Mouse (Mus musculus) embryonic fibroblast, embryonic 13.5 days (primary cell): ENCODE data around the gene Map2k1. TPM values are rescaled to one million over a fixed set of nuclear protein-coding genes. Genes with fewer than 3 reads are reported as not detected.
A peak's percentile ranks its signal among the peaks of the same experiment; 100 is the strongest.

Experiments used
- H3K27ac ChIP-seq: 2 replicates; pipeline ENCODE4 v1.5.1; 2012; ENCODE audit warnings: low read length, control low read depth, inconsistent platforms; ENCODE audit not compliant: insufficient read depth
- H3K4me1 ChIP-seq: 2 replicates; pipeline ENCODE4 v1.6.1; 2011; ENCODE audit warnings: low read length; ENCODE audit not compliant: control insufficient read depth, insufficient read depth
- H3K4me3 ChIP-seq: 2 replicates; pipeline ENCODE4 v1.5.1; 2011; ENCODE audit warnings: mild to moderate bottlenecking, control low read depth, low read length; ENCODE audit not compliant: insufficient read depth
- CTCF ChIP-seq: IDR thresholded peaks from 2 replicates; pipeline ENCODE4 v1.5.1; 2011; ENCODE audit warnings: mild to moderate bottlenecking, control low read depth, low read length, moderate library complexity, borderline replicate concordance; ENCODE audit not compliant: insufficient read depth
- POLR2A ChIP-seq: IDR thresholded peaks from 2 replicates; pipeline ENCODE4 v1.6.1; 2011; ENCODE audit warnings: low read depth, mild to moderate bottlenecking, control low read depth, low read length, moderate library complexity
- polyA plus RNA-seq: library from polyadenylated mRNA; stranded (reverse); fragments of >200 nt; gene quantifications from 2 replicates; pipeline ENCODE4 v1.2.4, GENCODE M21; 2011; ENCODE audit warnings: low read depth; ENCODE audit not compliant: missing spikeins, insufficient read length

Map2k1 gene
- polyA plus RNA-seq, 1 experiment = 58.4 TPM

- H3K27ac ChIP-seq = peak overlapping the region; percentile 67; the same call in 1 of the 2 replicates
- peak overlapping the region; percentile 96 for H3K4me3 ChIP-seq
- H3K4me1 ChIP-seq = peaks cover 3% of the 10 kb centered on the region
- TF ChIP-seq POLR2A (no peak), CTCF (no peak)
Observed at GRCm38 (mm10) chr9:64252591-64253020, 825 bp downstream of the Map2k1 start.

- Histone ChIP-seq H3K4me3 (no peak overlapping the region), H3K27ac (no peak overlapping the region), H3K4me1 (peaks cover 3% of the 10 kb centered on the region)
- no peak for TF ChIP-seq POLR2A
- TF ChIP-seq CTCF = no peak
Observed at GRCm38 (mm10) chr9:64250111-64250730, 3.2 kb downstream of the Map2k1 start.

GRCm38 (mm10) chr9:64249371-64249770 lies 4.1 kb downstream of the Map2k1 start:
- Histone ChIP-seq H3K27ac (no peak overlapping the region), H3K4me3 (no peak overlapping the region), H3K4me1 (peaks cover 3% of the 10 kb centered on the region)
- TF ChIP-seq CTCF (no peak), POLR2A (no peak)

DNA sequence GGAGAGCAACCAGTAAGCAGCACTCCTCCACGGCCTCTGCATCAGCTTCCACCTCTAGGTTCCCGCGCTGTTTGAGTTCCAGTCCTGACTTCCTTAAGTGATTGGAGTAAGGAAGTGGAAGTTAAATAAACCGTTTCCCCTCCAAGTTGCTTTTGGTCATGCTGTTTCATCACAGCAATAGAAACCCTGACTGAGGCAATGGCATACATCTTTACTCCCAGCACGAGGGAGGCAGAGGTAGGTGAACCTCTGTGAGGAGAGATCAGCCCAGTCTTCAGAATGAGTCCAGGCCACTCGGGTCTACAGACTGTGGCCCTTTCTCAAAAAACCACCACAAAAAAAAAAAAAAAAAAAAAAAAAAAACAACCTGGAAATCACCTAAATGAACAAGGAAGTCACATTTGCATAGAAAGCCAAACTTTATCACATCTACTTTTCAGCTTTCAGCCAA lies 11.0 kb downstream of the Map2k1 start:
- Histone ChIP-seq H3K27ac (no peak overlapping the region), H3K4me3 (no peak overlapping the region), H3K4me1 (peaks cover 3% of the 10 kb centered on the region; the same call in 1 of the 2 replicates)
- TF ChIP-seq POLR2A = no peak
- TF ChIP-seq CTCF = no peak

GRCm38 (mm10) chr9:64240681-64241080 lies 12.8 kb downstream of the Map2k1 start:
- H3K27ac ChIP-seq = no peak overlapping the region
- H3K4me1 ChIP-seq = peaks cover 3% of the 10 kb centered on the region; the same call in 1 of the 2 replicates
- TF ChIP-seq CTCF (no peak), POLR2A (no peak)
- H3K4me3 ChIP-seq = no peak overlapping the region

- H3K27ac ChIP-seq = no peak overlapping the region
- TF ChIP-seq CTCF = no peak
- TF ChIP-seq POLR2A = no peak
- no peak overlapping the region for H3K4me3 ChIP-seq
- peaks cover 3% of the 10 kb centered on the region; the same call in 1 of the 2 replicates for H3K4me1 ChIP-seq
Observed at GRCm38 (mm10) chr9:64240116-64240515, 13.3 kb downstream of the Map2k1 start.

DNA sequence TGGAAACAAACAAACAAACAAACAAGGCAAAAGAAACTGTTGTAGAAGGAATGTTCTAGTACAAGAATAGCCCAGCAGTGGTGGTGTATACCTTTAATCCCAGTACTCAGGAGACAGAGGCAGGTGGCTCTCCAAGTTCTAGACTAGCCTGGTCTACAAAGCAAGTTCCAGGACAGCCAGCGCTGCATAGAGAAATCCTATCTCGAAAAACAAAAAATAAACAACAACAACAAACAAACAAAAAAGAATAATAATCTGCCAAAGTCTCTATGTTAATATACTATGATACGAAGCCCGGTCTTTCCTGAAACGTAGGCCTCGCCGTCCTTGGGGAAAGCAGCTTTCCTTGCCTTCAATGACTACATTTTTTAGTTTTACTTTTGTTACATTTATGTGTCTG lies 17.4 kb downstream of the Map2k1 start:
- TF ChIP-seq CTCF (no peak), POLR2A (no peak)
- no peak overlapping the region for H3K4me3 ChIP-seq
- H3K4me1 ChIP-seq = peaks cover 10% of the 10 kb centered on the region

DNA sequence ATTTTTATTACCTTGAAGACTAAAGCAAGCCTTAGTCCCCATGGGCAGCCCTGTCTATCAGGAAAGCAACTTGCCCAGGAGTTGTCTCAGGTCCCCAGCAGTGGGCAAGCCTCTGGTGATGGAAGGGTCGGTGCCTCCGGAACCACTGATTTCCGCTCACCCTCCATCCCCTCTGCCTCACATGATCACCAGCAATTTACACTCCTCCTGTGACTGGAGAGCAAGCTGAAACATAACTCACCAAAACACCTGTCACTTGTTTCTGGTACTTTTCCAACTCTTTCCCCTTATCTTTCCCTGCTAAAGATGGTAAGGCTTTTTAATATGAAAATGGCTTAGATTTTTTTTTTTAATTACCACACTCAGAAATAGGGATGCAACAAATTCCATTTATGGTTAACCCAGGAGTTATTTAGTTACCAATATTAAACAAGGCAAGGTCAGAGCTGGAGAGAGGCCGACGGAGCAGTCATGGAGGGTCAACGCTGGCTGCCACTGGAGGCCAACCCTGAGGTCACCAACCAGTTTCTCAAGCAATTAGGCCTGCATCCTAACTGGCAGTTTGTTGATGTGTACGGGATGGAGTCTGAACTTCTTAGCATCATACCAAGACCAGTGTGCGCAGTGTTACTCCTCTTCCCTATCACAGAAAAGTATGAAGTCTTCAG lies 18.5 kb downstream of the Map2k1 start, which contains the start of gene Uchl4:
Uchl4 (plus strand) TSS at position 434 of the 668 bp plus-strand sequence.
- TF ChIP-seq POLR2A = no peak
- TF ChIP-seq CTCF = no peak
- Histone ChIP-seq H3K4me1 (peaks cover 7% of the 10 kb centered on the region), H3K27ac (0 out of 2 replicates have a peak within 1 kb of the TSS, but pooled peaks have one; percentile 13), H3K4me3 (no peak within 1 kb of the TSS)

More for the DNA sequence above, 17.4 kb downstream of the Map2k1 start:
- no peak overlapping the region for H3K27ac ChIP-seq

- peak overlapping the region; percentile 13; the same call in 1 of the 2 replicates for H3K27ac ChIP-seq
- peaks cover 7% of the 10 kb centered on the region for H3K4me1 ChIP-seq
Observed at GRCm38 (mm10) chr9:64233656-64234055, 19.8 kb downstream of the Map2k1 start.

More at GRCm38 (mm10) chr9:64233656-64234055, 19.8 kb downstream of the Map2k1 start:
- no peak overlapping the region for H3K4me3 ChIP-seq
- TF ChIP-seq POLR2A (no peak), CTCF (no peak)
